Mouse (Mus musculus): ENCODE data around the gene Rnf167.

The Rnf167 gene

GRCm38 (mm10) chr11:70637764-70638163, 9.3 kb upstream of the Rnf167 start:
- no peak for DNase-seq (ENCODE audit: low read depth)

GRCm38 (mm10) chr11:70638293-70638692, 8.7 kb upstream of the Rnf167 start:
- no peak for DNase-seq (ENCODE audit: low read depth)

DNA sequence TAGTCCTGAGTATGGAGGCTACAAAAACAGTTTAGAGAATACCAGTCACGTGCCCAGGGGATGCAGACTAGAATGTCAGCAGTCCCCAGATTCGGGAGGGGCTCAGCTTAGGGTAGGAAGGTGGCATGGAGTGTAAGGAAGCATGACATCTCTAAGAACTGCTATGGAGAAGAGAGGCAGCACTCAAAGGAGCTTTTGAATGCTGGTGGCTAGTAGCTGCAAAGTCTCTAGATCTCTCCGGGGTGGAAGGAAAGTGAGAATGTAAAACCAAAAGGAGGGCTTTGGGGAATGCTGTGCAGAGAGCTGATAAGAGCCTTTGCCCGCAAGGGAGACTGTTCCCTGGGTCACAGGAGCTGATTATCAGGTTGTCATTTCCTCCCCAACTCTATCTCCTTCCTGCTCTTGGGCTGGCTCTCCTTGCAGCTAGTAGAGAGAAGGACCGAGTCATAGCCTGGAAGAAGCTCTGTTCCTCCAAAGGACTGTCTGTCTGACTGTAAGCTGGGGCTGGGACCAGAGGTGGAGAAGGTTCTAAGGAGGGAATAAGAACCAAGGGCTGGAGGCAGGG, 8.2 kb upstream of the Rnf167 start, which contains the start of gene Gp1ba:
TSS of gene Gp1ba (plus strand) at position 409 of the 565 bp plus-strand sequence.
- DNase-seq (ENCODE audit: low read depth): no peak

DNA sequence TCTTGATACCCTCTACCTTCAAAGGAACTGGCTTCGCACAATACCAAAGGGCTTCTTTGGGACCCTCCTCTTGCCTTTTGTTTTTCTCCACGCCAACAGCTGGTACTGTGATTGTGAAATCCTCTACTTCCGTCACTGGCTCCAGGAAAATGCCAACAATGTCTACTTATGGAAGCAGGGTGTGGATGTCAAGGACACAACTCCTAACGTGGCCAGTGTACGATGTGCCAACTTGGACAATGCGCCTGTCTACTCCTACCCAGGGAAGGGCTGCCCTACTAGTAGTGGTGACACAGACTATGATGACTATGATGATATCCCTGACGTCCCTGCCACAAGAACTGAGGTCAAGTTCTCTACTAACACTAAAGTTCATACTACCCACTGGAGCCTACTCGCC, 7.1 kb upstream of the Rnf167 start:
- DNase-seq (ENCODE audit: low read depth): no peak

DNA sequence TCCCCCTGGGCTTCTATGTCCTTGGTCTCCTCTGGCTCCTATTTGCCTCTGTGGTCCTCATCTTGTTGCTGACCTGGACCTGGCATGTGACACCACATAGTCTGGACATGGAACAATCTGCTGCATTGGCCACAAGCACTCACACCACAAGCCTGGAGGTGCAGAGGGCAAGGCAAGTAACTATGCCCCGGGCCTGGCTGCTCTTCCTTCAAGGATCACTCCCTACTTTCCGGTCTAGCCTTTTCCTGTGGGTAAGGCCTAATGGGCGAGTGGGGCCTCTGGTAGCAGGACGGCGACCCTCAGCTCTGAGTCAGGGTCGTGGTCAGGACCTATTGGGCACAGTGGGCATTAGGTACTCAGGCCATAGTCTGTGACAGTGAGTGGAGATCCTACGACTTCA, 5.8 kb upstream of the Rnf167 start:
- no peak for DNase-seq (ENCODE audit: low read depth)

DNA sequence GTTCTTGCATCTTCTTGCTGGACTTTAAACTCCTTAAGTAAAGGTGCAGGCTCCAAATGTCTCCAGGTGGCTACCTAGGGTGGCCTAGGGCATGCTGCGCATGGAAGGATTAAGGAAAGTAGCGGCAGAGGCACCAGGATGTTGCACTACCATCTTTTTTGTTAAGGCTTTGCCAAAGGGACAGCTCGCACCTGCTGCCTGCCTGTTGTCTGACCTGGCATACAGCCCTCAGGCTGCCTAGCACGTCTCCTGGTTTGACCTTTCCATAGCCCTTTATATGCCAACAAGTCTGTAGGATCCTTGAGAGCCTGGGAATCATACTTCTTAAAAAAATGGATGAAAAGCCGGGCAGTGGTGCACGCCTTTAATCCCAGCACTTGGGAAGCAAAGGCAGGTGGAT, 4.0 kb upstream of the Rnf167 start:
- DNase-seq (ENCODE audit: low read depth): no peak

DNA sequence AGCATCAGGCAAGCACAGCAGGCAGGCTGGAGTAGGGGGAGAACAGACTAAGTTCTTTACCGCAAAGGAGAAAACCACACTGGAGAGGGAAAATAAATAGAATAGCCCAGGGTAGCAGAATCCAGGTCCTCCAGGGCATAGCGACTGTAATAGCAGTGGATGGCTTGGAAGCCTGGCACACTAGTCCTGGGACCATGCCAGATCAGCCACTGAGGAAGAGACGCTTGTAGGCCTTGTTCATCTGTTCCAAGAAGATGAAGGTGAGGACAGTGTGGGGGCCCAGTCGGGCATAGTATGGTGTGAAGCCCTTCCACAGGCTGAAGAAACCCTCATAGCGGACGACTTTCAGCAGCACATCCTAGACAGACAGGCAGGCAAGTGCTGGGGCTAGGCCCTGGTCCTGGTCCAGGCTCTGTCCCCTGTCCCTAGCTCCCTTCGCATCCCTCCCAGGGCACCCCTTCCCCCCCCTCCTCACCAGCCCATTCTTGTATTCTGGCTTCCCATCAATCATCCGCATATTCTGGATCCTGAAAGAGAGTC, 2.4 kb upstream of the Rnf167 start:
- DNase-seq (ENCODE audit: low read depth): no peak

- DNase-seq (ENCODE audit: low read depth): no peak
Measured at GRCm38 (mm10) chr11:70645461-70646258, 1.4 kb upstream of the Rnf167 start.

- DNase-seq (ENCODE audit: low read depth): no peak
Measured at GRCm38 (mm10) chr11:70646259-70646555, 828 bp upstream of the Rnf167 start.

GRCm38 (mm10) chr11:70647716-70648420, 833 bp downstream of the Rnf167 start:
- DNase-seq (ENCODE audit: low read depth): no peak

DNA sequence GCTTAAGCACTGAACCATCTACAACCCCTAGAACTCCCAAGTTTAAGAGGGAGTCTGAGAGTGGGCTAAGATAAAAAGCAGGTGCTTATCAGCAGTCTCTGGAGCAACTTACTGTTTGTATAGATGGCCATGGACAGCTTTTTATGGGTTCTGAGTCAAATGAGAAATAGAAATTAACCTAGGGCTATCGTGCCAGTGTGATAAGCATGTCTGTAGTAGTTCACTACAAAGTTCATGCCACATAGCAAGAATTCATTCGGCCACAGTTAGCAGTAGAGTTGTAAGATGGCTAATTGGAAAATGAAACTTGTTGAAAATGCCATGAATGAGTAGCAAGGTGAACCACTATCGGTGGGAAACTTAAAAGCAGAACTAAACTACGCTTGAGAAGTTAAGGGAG, 1.5 kb downstream of the Rnf167 start:
- DNase-seq (ENCODE audit: low read depth): no peak

- no peak for DNase-seq (ENCODE audit: low read depth)
Measured at GRCm38 (mm10) chr11:70649185-70649734, 2.2 kb downstream of the Rnf167 start.

GRCm38 (mm10) chr11:70650322-70651175, 3.5 kb downstream of the Rnf167 start:
- DNase-seq (ENCODE audit: low read depth): no peak

GRCm38 (mm10) chr11:70651391-70651790, 4.4 kb downstream of the Rnf167 start:
- DNase-seq (ENCODE audit: low read depth): no peak

GRCm38 (mm10) chr11:70652029-70652883, 5.2 kb downstream of the Rnf167 start:
- DNase-seq (ENCODE audit: low read depth): no peak

DNA sequence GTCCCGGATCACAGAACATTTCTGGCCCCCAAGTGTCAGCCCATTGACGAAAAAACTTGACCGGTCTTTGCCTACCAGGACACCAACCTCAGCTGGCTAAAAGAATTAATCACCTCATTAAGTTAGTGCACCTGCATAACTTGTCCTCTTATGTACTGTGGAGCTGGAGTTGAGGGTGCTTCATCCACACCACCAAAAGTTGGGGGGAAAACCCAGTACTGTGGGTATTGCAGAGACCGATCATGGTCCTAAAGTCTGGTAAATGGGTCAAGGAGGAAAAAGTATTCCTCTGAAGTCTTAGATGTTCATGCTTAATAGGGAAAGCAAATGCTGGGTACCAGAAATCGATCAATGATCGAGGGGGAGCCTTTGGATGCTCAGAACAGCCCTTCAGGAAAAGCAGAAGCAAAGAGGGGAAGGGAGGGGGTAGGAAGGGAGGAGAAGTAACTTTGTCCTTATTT, 5.9 kb downstream of the Rnf167 start:
- DNase-seq (ENCODE audit: low read depth): no peak

DNA sequence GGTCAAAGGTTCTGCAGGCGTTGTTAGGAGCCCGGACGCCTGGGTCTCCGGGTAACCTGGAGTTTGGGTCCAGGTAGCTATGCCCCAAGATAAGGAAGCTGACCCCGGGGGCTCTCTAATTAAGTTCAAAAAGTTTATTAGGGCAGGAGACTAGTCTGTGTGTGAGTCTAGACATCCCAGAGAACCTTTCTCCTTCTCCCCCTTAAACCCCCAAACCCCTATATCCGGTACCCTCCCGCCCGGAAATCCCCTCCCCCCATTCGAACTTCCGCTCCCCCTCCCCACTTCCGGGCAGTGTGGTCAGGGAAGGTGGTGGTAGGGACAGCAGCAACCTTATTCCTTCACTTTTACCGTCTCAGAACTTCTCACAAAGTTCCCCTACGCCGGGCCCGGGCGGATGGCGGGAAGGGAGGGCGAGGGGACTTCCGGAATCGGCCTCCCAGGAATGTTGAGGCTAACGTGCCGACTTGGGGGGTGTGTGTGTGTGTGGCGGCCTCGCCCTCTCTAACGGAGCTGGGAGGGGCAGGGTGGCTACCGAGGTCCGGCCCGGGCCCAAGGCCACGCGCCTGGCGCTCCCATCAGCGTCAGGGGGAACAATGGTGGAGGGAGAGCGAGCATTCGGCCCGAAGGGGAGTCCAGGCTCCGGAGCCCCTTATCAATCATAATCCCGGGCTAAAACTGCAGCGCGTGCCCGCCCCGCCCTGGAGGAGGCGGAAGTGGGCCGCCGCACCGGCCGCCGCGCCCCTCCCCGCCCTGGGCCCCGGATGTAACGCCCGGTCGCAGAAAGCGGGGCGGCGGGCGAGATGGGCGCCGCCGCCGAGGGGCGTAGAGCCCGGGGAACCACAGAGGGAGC, 6.5 kb downstream of the Rnf167 start:
- DNase-seq (ENCODE audit: low read depth): no peak

- no peak for DNase-seq (ENCODE audit: low read depth)
Measured at GRCm38 (mm10) chr11:70654198-70654922, 7.3 kb downstream of the Rnf167 start, which contains the start of gene Pfn1. Gene Pfn1, minus strand, starts transcription at chr11:70654644.
